Comparison of ENCODE assay signal across 15 mouse cellular contexts in genomic region chr7:3903704-3904103, GRCm38 (mm10). TPM values are rescaled to one million over a fixed set of nuclear protein-coding genes. Genes with fewer than 3 reads are reported as not detected.
DNase-seq lines count a peak whose midpoint lies in the region; ATAC-seq and TF ChIP-seq lines count a peak whose summit lies in the region.
"Had no signal": no experiment of that assay in that cellular context is flagged by ENCODE, and none has a peak within 500 bp of the region (broad histone marks: within the 10 kb centered on the region; RNA-seq: fewer than 3 reads in every experiment).

No protein-coding gene starts in this region.

- H3K4me1 ChIP-seq in hindbrain, postnatal 0 days (ENCODE audit: insufficient read depth, low read length): no peaks in the 10 kb centered on the region
- H3K4me1 ChIP-seq in hindbrain, embryonic 12.5 days: no peaks in the 10 kb centered on the region
- H3K4me1 ChIP-seq in bone marrow, adult 2 months (ENCODE audit: control insufficient read depth, insufficient read depth, low read length): no peaks in the 10 kb centered on the region

- intact Hi-C loops in left cerebral cortex, adult 2 months (cut with DNase I): no loop called here

- 12% methylated on average over 1 of the region's 1 CpGs for WGBS in hindbrain, postnatal 0 days
- WGBS in hindbrain, embryonic 12.5 days: 26% methylated on average over 1 of the region's 1 CpGs
- WGBS in bone marrow, adult 2 months: 3% methylated on average over 1 of the region's 1 CpGs

- no peaks in the 10 kb centered on the region for H3K27me3 ChIP-seq in hindbrain, postnatal 0 days (ENCODE audit: insufficient read depth, low read length)
- no peaks in the 10 kb centered on the region for H3K27me3 ChIP-seq in hindbrain, embryonic 12.5 days

- no peak for ATAC-seq in hindbrain, postnatal 0 days
- ATAC-seq in hindbrain, embryonic 12.5 days (ENCODE audit: low FRiP score): no peak
- ATAC-seq: inflammation-experienced regulatory T-cells, adult 6 months had no signal

- no peak overlapping the region for H3K9ac ChIP-seq in hindbrain, postnatal 0 days (replicated peaks; ENCODE audit: low read length)
- no peak overlapping the region for H3K9ac ChIP-seq in hindbrain, embryonic 12.5 days

- no peak for DNase-seq in hindbrain, postnatal 0 days (ENCODE audit: low spot score)
- peak; percentile 20 to 30 for DNase-seq in spleen, postnatal 36 days (ENCODE audit: low spot score in 2 of 2)
- DNase-seq in spleen, adult 12 weeks (ENCODE audit: low spot score): no peak
- no peak for DNase-seq in cerebellum, adult 9-11 months
- no peak for DNase-seq in left cerebral cortex, adult 8-10 months (ENCODE audit: low spot score in 2 of 2)
- DNase-seq in left cerebral cortex, adult 2 months (ENCODE audit: extremely low spot score in 1 of 2, low spot score in 2 of 2): no peak
- DNase-seq: adrenal gland, adult 2 months; cerebellum, adult 11 months; gastrocnemius, postnatal 14 days; lung, postnatal 14 days had no signal

- no peaks in the 10 kb centered on the region for H3K9me3 ChIP-seq in hindbrain, postnatal 0 days (ENCODE audit: low read length)
- no peaks in the 10 kb centered on the region for H3K9me3 ChIP-seq in hindbrain, embryonic 12.5 days (replicated peaks)

- no peak for TF ChIP-seq POLR2A in bone marrow, adult 2 months (IDR thresholded peaks at IDR 0.05; ENCODE audit: borderline replicate concordance, control insufficient read depth, low read depth, low read length)

- H3K27ac ChIP-seq in hindbrain, postnatal 0 days: no peak overlapping the region
- no peak overlapping the region for H3K27ac ChIP-seq in hindbrain, embryonic 12.5 days
- no peak overlapping the region for H3K27ac ChIP-seq in bone marrow, adult 2 months (ENCODE audit: control insufficient read depth, insufficient read depth, low read depth, low read length, poor library complexity)
- no peak overlapping the region for H3K27ac ChIP-seq in left cerebral cortex, adult 2 months

- H3K36me3 ChIP-seq in hindbrain, postnatal 0 days (ENCODE audit: insufficient read depth, low read length): no peaks in the 10 kb centered on the region
- no peaks in the 10 kb centered on the region for H3K36me3 ChIP-seq in hindbrain, embryonic 12.5 days

- H3K4me3 ChIP-seq in hindbrain, postnatal 0 days (ENCODE audit: low read length): no peak overlapping the region
- no peak overlapping the region for H3K4me3 ChIP-seq in hindbrain, embryonic 12.5 days
- no peak overlapping the region for H3K4me3 ChIP-seq in bone marrow, adult 2 months (replicated peaks; ENCODE audit: control insufficient read depth, low read depth, low read length)
- H3K4me3 ChIP-seq in left cerebral cortex, adult 2 months: no peak overlapping the region

- peak; percentile 4; the same call in 1 of the 2 replicates for TF ChIP-seq CTCF in hindbrain, postnatal 0 days (IDR thresholded peaks at IDR 0.05; ENCODE audit: low read depth)
- peak; percentile 45 for TF ChIP-seq CTCF in bone marrow, adult 2 months (IDR thresholded peaks at IDR 0.05; ENCODE audit: control insufficient read depth, insufficient read depth, low read length)
- TF ChIP-seq CTCF in left cerebral cortex, adult 2 months (IDR thresholded peaks at IDR 0.05): no peak; the same call in none of the 2 replicates

- H3K4me2 ChIP-seq in hindbrain, postnatal 0 days (ENCODE audit: low read depth, low read length): no peak overlapping the region
- H3K4me2 ChIP-seq in hindbrain, embryonic 12.5 days (replicated peaks): no peak overlapping the region

RNA-seq across cellular contexts. Expression of gene Gm14548, which starts 5.8 kb away (rescaled TPM):
- total RNA-seq in hindbrain, postnatal 0 days (2014; rRNA removed): 0.07 TPM in 1 of 2 replicates, not detected in the other
- not detected in 2 replicates for polyA plus RNA-seq in hindbrain, postnatal 0 days (2015; fragmentation: Nextera tagmentation; extraction: Ambion mirVana)
- polyA plus RNA-seq in hindbrain, embryonic 12.5 days (2016; fragmentation: Nextera tagmentation; extraction: Ambion mirVana): not detected in 2 replicates
- 3.1 and 17.6 TPM in 2 replicates for polyA plus RNA-seq in bone marrow, adult 2 months (2011; ENCODE audit: insufficient read depth, insufficient read length, low replicate concordance, missing spikeins)
- total RNA-seq in left cerebral cortex, adult 8-10 months (2022): not detected
- not detected for total RNA-seq in left cerebral cortex, adult 2 months (2021)
- total RNA-seq: left cerebral cortex, postnatal 36 days had no signal
- polyA plus RNA-seq: inflammation-experienced regulatory T-cells, adult 6 months; stomach, embryonic 14.5 days had no signal

RNA-seq across cellular contexts. Expression of gene Lilra6, which starts 11.6 kb away (rescaled TPM):
- not detected in 2 replicates for total RNA-seq in hindbrain, postnatal 0 days (2014; rRNA removed)
- not detected in 2 replicates for polyA plus RNA-seq in hindbrain, postnatal 0 days (2015; fragmentation: Nextera tagmentation; extraction: Ambion mirVana)
- not detected in 2 replicates for polyA plus RNA-seq in hindbrain, embryonic 12.5 days (2016; fragmentation: Nextera tagmentation; extraction: Ambion mirVana)
- 5.3 and 20.8 TPM in 2 replicates for polyA plus RNA-seq in bone marrow, adult 2 months (2011; ENCODE audit: insufficient read depth, insufficient read length, low replicate concordance, missing spikeins)
- under 1 TPM in 1 of 4 experiments, not detected in 3; 0.27 TPM for total RNA-seq in left cerebral cortex, adult 8-10 months (2022)
- total RNA-seq in left cerebral cortex, adult 2 months (2021): not detected
- total RNA-seq: gastrocnemius, postnatal 14 days; left cerebral cortex, postnatal 36 days had no signal
- polyA plus RNA-seq: inflammation-experienced regulatory T-cells, adult 6 months; stomach, embryonic 14.5 days had no signal

RNA-seq across cellular contexts. Expression of gene Pira2, which starts 58.9 kb away (rescaled TPM):
- total RNA-seq in hindbrain, postnatal 0 days (2014; rRNA removed): not detected in 2 replicates
- polyA plus RNA-seq in hindbrain, postnatal 0 days (2015; fragmentation: Nextera tagmentation; extraction: Ambion mirVana): not detected in 2 replicates
- polyA plus RNA-seq in hindbrain, embryonic 12.5 days (2016; fragmentation: Nextera tagmentation; extraction: Ambion mirVana): 0.10 TPM in 1 of 2 replicates, not detected in the other
- polyA plus RNA-seq in bone marrow, adult 2 months (2011; ENCODE audit: insufficient read depth, insufficient read length, low replicate concordance, missing spikeins): 8.9 and 15.8 TPM in 2 replicates
- not detected for total RNA-seq in left cerebral cortex, adult 8-10 months (2022)
- not detected for total RNA-seq in left cerebral cortex, adult 2 months (2021)
- total RNA-seq: left cerebral cortex, postnatal 36 days had no signal
- polyA plus RNA-seq: stomach, embryonic 14.5 days had no signal

Comparison
In these comparisons a context has a peak if more than half of its experiments do, and no peak if none do; other contexts are left out.
1. DNase-seq: peak in spleen, postnatal 36 days (2 of 2); none in hindbrain, postnatal 0 days (single experiment), spleen, adult 12 weeks (single experiment), cerebellum, adult 9-11 months (single experiment), left cerebral cortex, adult 8-10 months (0 of 2) and left cerebral cortex, adult 2 months (0 of 2).